Mouse (Mus musculus): Measurements from ENCODE around the gene Plekha7. TPM values are rescaled to one million over a fixed set of nuclear protein-coding genes. Genes with fewer than 3 reads are reported as not detected.

The Plekha7 gene
- polyA plus RNA-seq, 1 experiment from 2014 or later, result 9.2 TPM

DNA sequence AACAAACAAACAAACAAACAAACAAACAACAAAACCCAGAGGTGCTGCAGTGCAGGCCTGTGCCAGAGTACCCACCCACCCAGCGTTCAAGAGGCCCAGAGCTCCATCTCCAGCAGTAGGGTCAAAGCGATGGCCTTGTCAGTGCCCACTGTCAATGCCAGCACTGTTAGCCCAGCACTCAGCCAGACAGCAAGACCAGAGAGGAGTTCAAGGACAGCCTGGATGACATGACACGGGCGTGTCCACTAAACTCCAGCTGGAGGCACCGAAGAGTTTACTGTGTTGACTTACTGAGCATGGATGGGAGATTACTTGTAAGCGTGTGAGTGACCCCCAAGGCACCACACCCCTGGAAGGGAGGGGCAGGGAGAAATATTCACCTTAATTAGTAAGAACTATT, 81.9 kb downstream of the Plekha7 start:
- H3K27ac ChIP-seq (replicated peaks; ENCODE audit: low read depth, low read length), result no peak overlapping the region
- ATAC-seq (ENCODE audit: low read depth) (no peak), DNase-seq (ENCODE audit: low spot score) (no peak)
- peaks cover 8% of the 10 kb centered on the region for H3K4me1 ChIP-seq (ENCODE audit: control insufficient read depth, insufficient read depth, low read length)
- no peak overlapping the region for H3K9ac ChIP-seq (ENCODE audit: low read depth, low read length)
- no peak overlapping the region for H3K4me3 ChIP-seq (ENCODE audit: low read depth, low read length)
- no peaks in the 10 kb centered on the region for H3K9me3 ChIP-seq (ENCODE audit: control insufficient read depth, low read length)
- no peak overlapping the region for H3K4me2 ChIP-seq (ENCODE audit: low read depth, low read length)
- H3K27me3 ChIP-seq (replicated peaks; ENCODE audit: control insufficient read depth, insufficient read depth, low read length), result no peaks in the 10 kb centered on the region
- WGBS, result 82% methylated on average over 6 of the region's 6 CpGs
- no peaks in the 10 kb centered on the region for H3K36me3 ChIP-seq (ENCODE audit: control insufficient read depth, insufficient read depth, low read length)

DNA sequence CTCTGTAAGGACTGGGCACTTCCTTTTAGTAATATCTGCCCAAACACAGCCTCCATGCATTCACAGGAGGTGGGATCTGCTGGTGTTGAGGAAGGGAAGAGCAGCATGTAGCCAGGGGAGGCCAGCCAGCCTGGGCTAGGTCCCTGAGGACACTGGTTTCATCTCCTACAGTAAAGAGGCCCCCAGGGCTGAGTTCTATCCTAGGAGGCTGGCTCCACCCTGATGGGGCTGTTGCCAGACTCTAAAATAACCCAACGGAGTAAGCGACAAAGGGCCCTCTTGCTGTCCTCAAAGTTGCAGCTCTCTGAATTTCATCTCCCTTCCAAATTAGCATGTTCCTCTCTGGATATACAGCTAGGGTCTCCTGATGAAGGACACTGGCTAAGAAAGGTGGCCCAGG, 83.6 kb downstream of the Plekha7 start:
- Histone ChIP-seq H3K27me3 (replicated peaks; ENCODE audit: control insufficient read depth, insufficient read depth, low read length) (no peaks in the 10 kb centered on the region), H3K4me1 (ENCODE audit: control insufficient read depth, insufficient read depth, low read length) (peaks cover 11% of the 10 kb centered on the region), H3K36me3 (ENCODE audit: control insufficient read depth, insufficient read depth, low read length) (no peaks in the 10 kb centered on the region), H3K4me2 (ENCODE audit: low read depth, low read length) (no peak overlapping the region), H3K9me3 (ENCODE audit: control insufficient read depth, low read length) (no peaks in the 10 kb centered on the region), H3K4me3 (ENCODE audit: low read depth, low read length) (no peak overlapping the region), H3K27ac (replicated peaks; ENCODE audit: low read depth, low read length) (no peak overlapping the region), H3K9ac (ENCODE audit: low read depth, low read length) (no peak overlapping the region)
- no peak for ATAC-seq (ENCODE audit: low read depth)
- DNase-seq (ENCODE audit: low spot score), result no peak
- 75% methylated on average over 2 of the region's 2 CpGs for WGBS

DNA sequence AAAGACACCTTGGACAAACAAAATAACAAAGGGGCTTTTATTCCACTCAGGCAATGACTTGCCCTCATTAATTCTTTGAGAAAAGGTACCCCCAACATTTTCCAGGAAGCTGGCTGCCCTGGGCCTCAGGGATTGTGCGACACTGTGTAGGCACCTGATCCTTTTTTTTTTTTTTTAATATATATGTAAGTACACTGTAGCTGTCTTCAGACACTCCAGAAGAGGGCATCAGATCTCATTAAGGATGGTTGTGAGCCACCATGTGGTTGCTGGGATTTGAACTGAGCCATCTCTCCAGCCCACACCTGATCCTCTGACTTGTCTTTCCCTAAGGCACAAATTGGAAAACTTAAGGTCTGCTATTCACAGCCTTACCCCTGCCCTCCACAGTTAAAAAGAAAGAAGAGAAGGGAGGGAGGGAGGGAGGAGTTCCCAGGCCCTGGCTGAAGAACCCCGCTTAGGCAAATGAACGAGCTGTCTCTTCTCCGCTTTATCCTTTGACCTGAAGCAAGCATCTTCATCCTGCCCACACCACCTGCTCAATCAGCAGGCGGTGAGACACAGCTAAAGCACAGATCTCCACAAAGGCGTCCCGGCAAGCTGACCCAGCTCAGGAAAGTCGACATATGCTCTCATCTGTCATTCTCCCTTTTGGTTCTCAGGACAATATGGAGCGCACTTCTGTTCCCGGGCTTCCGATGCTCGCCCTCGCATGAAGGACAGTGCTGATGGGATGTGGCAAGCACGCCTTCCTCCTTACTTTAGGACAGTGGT, 85.0 kb downstream of the Plekha7 start:
- Histone ChIP-seq H3K9me3 (ENCODE audit: control insufficient read depth, low read length) (no peaks in the 10 kb centered on the region), H3K36me3 (ENCODE audit: control insufficient read depth, insufficient read depth, low read length) (no peaks in the 10 kb centered on the region), H3K4me2 (ENCODE audit: low read depth, low read length) (no peak overlapping the region), H3K9ac (ENCODE audit: low read depth, low read length) (no peak overlapping the region), H3K27ac (replicated peaks; ENCODE audit: low read depth, low read length) (no peak overlapping the region), H3K4me1 (ENCODE audit: control insufficient read depth, insufficient read depth, low read length) (peaks cover 11% of the 10 kb centered on the region), H3K27me3 (replicated peaks; ENCODE audit: control insufficient read depth, insufficient read depth, low read length) (no peaks in the 10 kb centered on the region), H3K4me3 (ENCODE audit: low read depth, low read length) (no peak overlapping the region)
- ATAC-seq (ENCODE audit: low read depth) (peak; percentile 35), DNase-seq (ENCODE audit: low spot score) (no peak)
- 51% methylated on average over 14 of the region's 14 CpGs for WGBS

- H3K9ac ChIP-seq (ENCODE audit: low read depth, low read length), result no peak overlapping the region
- no peaks in the 10 kb centered on the region for H3K36me3 ChIP-seq (ENCODE audit: control insufficient read depth, insufficient read depth, low read length)
- H3K4me3 ChIP-seq (ENCODE audit: low read depth, low read length), result no peak overlapping the region
- H3K4me1 ChIP-seq (ENCODE audit: control insufficient read depth, insufficient read depth, low read length), result peaks cover 11% of the 10 kb centered on the region
- no peak for DNase-seq (ENCODE audit: low spot score)
- no peaks in the 10 kb centered on the region for H3K27me3 ChIP-seq (replicated peaks; ENCODE audit: control insufficient read depth, insufficient read depth, low read length)
- H3K4me2 ChIP-seq (ENCODE audit: low read depth, low read length), result no peak overlapping the region
- H3K27ac ChIP-seq (replicated peaks; ENCODE audit: low read depth, low read length), result no peak overlapping the region
- peak; percentile 44; the same call in 1 of the 2 replicates for ATAC-seq (ENCODE audit: low read depth)
- H3K9me3 ChIP-seq (ENCODE audit: control insufficient read depth, low read length), result no peaks in the 10 kb centered on the region
- 62% methylated on average over 8 of the region's 8 CpGs for WGBS
Measured at GRCm38 (mm10) chr7:116222288-116223009, 85.7 kb downstream of the Plekha7 start.

- WGBS, result 51% methylated on average over 7 of the region's 7 CpGs
- H3K4me1 ChIP-seq (ENCODE audit: control insufficient read depth, insufficient read depth, low read length), result peaks cover 10% of the 10 kb centered on the region
- no peak overlapping the region for H3K4me2 ChIP-seq (ENCODE audit: low read depth, low read length)
- no peaks in the 10 kb centered on the region for H3K27me3 ChIP-seq (replicated peaks; ENCODE audit: control insufficient read depth, insufficient read depth, low read length)
- H3K9ac ChIP-seq (ENCODE audit: low read depth, low read length), result no peak overlapping the region
- H3K27ac ChIP-seq (replicated peaks; ENCODE audit: low read depth, low read length), result no peak overlapping the region
- no peak for ATAC-seq (ENCODE audit: low read depth)
- no peaks in the 10 kb centered on the region for H3K36me3 ChIP-seq (ENCODE audit: control insufficient read depth, insufficient read depth, low read length)
- H3K4me3 ChIP-seq (ENCODE audit: low read depth, low read length), result no peak overlapping the region
- H3K9me3 ChIP-seq (ENCODE audit: control insufficient read depth, low read length), result no peaks in the 10 kb centered on the region
- DNase-seq (ENCODE audit: low spot score), result no peak
Measured at GRCm38 (mm10) chr7:116221883-116222282, 86.3 kb downstream of the Plekha7 start.

GRCm38 (mm10) chr7:116220103-116220707, 88.0 kb downstream of the Plekha7 start:
- DNase-seq (ENCODE audit: low spot score) (no peak), ATAC-seq (ENCODE audit: low read depth) (no peak)
- Histone ChIP-seq H3K9ac (ENCODE audit: low read depth, low read length) (no peak overlapping the region), H3K4me1 (ENCODE audit: control insufficient read depth, insufficient read depth, low read length) (peaks cover 5% of the 10 kb centered on the region; the same call in 1 of the 2 replicates), H3K27ac (replicated peaks; ENCODE audit: low read depth, low read length) (no peak overlapping the region), H3K9me3 (ENCODE audit: control insufficient read depth, low read length) (no peaks in the 10 kb centered on the region), H3K4me3 (ENCODE audit: low read depth, low read length) (no peak overlapping the region), H3K4me2 (ENCODE audit: low read depth, low read length) (no peak overlapping the region), H3K27me3 (replicated peaks; ENCODE audit: control insufficient read depth, insufficient read depth, low read length) (no peaks in the 10 kb centered on the region), H3K36me3 (ENCODE audit: control insufficient read depth, insufficient read depth, low read length) (no peaks in the 10 kb centered on the region)
- WGBS, result 81% methylated on average over 12 of the region's 12 CpGs

- no peak overlapping the region for H3K9ac ChIP-seq (ENCODE audit: low read depth, low read length)
- H3K36me3 ChIP-seq (ENCODE audit: control insufficient read depth, insufficient read depth, low read length), result no peaks in the 10 kb centered on the region
- H3K9me3 ChIP-seq (ENCODE audit: control insufficient read depth, low read length), result no peaks in the 10 kb centered on the region
- H3K4me3 ChIP-seq (ENCODE audit: low read depth, low read length), result no peak overlapping the region
- WGBS, result 94% methylated on average over 7 of the region's 7 CpGs
- ATAC-seq (ENCODE audit: low read depth), result no peak
- no peak overlapping the region for H3K27ac ChIP-seq (replicated peaks; ENCODE audit: low read depth, low read length)
- H3K27me3 ChIP-seq (replicated peaks; ENCODE audit: control insufficient read depth, insufficient read depth, low read length), result no peaks in the 10 kb centered on the region
- no peak for DNase-seq (ENCODE audit: low spot score)
- H3K4me1 ChIP-seq (ENCODE audit: control insufficient read depth, insufficient read depth, low read length), result peaks cover 5% of the 10 kb centered on the region; the same call in 1 of the 2 replicates
- no peak overlapping the region for H3K4me2 ChIP-seq (ENCODE audit: low read depth, low read length)
Measured at GRCm38 (mm10) chr7:116217747-116218146, 90.4 kb downstream of the Plekha7 start.

DNA sequence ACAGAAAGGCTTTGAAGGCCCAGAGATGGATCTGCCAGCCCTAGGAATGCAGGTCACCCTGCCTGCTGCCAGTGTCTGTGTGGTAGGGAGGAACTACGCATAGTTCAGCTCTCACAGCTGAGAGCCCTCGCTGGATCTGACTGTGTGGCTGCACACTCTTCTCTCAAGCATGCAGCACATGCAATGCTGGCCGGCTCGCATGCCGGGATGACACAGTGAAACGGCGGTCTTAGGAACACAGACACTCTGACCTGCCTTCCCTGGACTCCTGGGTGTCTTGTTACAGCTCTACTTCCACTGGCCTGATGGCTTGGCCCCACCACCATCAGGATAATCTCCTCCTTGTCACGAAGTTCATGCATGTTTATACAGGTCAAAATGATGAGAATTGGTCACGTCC, 96.3 kb downstream of the Plekha7 start:
- no peak overlapping the region for H3K4me2 ChIP-seq (ENCODE audit: low read depth, low read length)
- no peak overlapping the region for H3K27ac ChIP-seq (replicated peaks; ENCODE audit: low read depth, low read length)
- WGBS, result 11% methylated on average over 9 of the region's 9 CpGs
- peaks cover 20% of the 10 kb centered on the region for H3K4me1 ChIP-seq (ENCODE audit: control insufficient read depth, insufficient read depth, low read length)
- ATAC-seq (ENCODE audit: low read depth) (0 out of 2 replicates have a peak, but pooled peaks have one; percentile 42), DNase-seq (ENCODE audit: low spot score) (no peak)
- no peaks in the 10 kb centered on the region for H3K36me3 ChIP-seq (ENCODE audit: control insufficient read depth, insufficient read depth, low read length)
- H3K9me3 ChIP-seq (ENCODE audit: control insufficient read depth, low read length), result no peaks in the 10 kb centered on the region
- no peaks in the 10 kb centered on the region for H3K27me3 ChIP-seq (replicated peaks; ENCODE audit: control insufficient read depth, insufficient read depth, low read length)
- H3K9ac ChIP-seq (ENCODE audit: low read depth, low read length), result no peak overlapping the region
- no peak overlapping the region for H3K4me3 ChIP-seq (ENCODE audit: low read depth, low read length)
